Mouse (Mus musculus) MEL (cell line): ENCODE measurements around the gene Atp1a2.

Source experiments
- CHD2 ChIP-seq: IDR thresholded peaks from 2 replicates; pipeline ENCODE4 v1.6.1; 2011; ENCODE audit warnings: low read length, improper control_type of control experiment
- CTCF ChIP-seq, 3 experiments: IDR thresholded peaks in 2 of 3; conservative IDR thresholded peaks in 1 of 3; 2 replicates each; pipeline ENCODE4 v1.5.1; 2011 to 2012; ENCODE audit warnings: low read length in 3 of 3, low read depth in 2 of 3, mild to moderate bottlenecking in 2 of 3, improper control_type of control experiment in 1 of 3, inconsistent platforms in 1 of 3, mixed read lengths in 1 of 3, moderate library complexity in 1 of 3; ENCODE audit not compliant: control insufficient read depth in 1 of 3, insufficient read depth in 1 of 3, poor library complexity in 1 of 3, severe bottlenecking in 1 of 3
- EP300 ChIP-seq, 2 experiments: IDR thresholded peaks; 2 replicates each; pipeline ENCODE4 v1.6.1; 2011; ENCODE audit warnings: improper control_type of control experiment in 2 of 2, low read length in 2 of 2, low read depth in 1 of 2, mild to moderate bottlenecking in 1 of 2
- ETS1 ChIP-seq: IDR thresholded peaks from 2 replicates; pipeline ENCODE4 v1.6.1; 2012; ENCODE audit warnings: low read depth, mild to moderate bottlenecking, inconsistent platforms, low read length, improper control_type of control experiment, moderate library complexity
- MAFK ChIP-seq: IDR thresholded peaks from 2 replicates; pipeline ENCODE4 v1.6.1; 2011; ENCODE audit warnings: low read depth, mild to moderate bottlenecking, low read length, improper control_type of control experiment, borderline replicate concordance
- TCF12 ChIP-seq: IDR thresholded peaks from 2 replicates; pipeline ENCODE4 v1.6.1; 2014; ENCODE audit warnings: low read depth, mild to moderate bottlenecking, inconsistent platforms, low read length, improper control_type of control experiment, moderate library complexity

DNA sequence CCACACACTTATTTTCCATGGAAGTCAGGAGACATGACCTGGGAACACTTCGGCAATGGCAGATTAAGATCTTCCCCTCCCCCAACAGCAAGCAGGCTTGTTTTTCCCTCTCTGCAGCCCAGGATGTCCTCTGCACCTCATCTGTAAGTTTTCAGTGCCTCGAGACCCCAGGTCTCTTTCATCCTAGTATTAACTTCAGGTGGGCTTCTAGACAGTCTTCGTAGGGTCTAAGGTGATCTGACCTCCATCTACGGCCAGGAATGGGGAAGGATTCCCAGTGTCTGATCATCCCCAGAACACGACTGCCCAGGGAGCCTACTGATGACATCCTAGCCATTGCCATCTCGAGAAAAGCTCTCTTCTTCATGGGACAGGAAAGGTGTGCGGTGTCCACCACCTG, 30.6 kb upstream of the Atp1a2 start:
- TF ChIP-seq TCF12 (no peak), EP300 (IDR thresholded peaks at IDR 0.05; ENCODE audit: low read depth in 1 of 2, low read length in 2 of 2) (no peak), CHD2 (no peak), MAFK (no peak), ETS1 (no peak), CTCF (IDR thresholded peaks at IDR 0.05 in 2 of 3, conservative IDR thresholded peaks at IDR 0.05 in 1 of 3; ENCODE audit: control insufficient read depth in 1 of 3, insufficient read depth in 1 of 3, low read depth in 2 of 3, low read length in 3 of 3, poor library complexity in 1 of 3, severe bottlenecking in 1 of 3) (no peak)
